Comparison of ENCODE assay signal across 17 mouse cellular contexts in the genomic region with DNA sequence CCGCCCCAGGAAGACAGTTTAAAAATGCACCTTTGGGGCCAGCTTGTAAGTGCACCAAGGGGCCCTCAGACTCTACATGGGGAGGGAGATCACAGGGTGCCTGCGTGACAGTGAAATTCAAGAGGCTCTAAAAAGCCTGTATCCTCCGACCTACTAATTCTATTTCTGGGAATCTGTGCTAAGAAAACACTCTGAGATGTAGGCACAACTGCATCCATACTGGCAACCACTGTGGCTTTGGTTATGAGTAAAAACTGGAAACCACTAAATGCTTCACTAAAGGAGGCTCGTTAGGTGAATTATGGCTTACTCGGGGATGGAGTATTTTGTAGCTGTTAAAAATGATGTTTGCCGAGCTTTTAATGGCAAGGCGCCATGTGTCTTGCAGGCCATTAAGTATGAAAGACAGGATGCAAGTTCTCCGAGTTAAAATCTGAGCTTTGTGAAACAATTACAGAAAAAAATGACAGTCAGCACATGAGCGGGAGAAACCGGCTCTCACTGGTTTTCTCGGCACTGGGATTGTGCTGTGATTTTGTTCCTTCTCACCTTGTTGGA.
DNase-seq lines count a peak whose midpoint lies in the region; TF ChIP-seq lines count a peak whose summit lies in the region.
"Had no signal": no experiment of that assay in that cellular context is flagged by ENCODE, and none has a peak within 500 bp of the region (broad histone marks: within the 10 kb centered on the region; RNA-seq: fewer than 3 reads in every experiment).

No protein-coding gene starts in this region.

- DNase-seq in frontal cortex, postnatal 36 days (ENCODE audit: low spot score in 2 of 2) = peak; percentile 17 to 46
- no peak for DNase-seq in frontal cortex, postnatal 14 days (ENCODE audit: low spot score in 2 of 2)
- no peak for DNase-seq in left cerebral cortex, adult 2 months (ENCODE audit: extremely low spot score in 1 of 2, low spot score in 2 of 2)
- no peak for DNase-seq in left cerebral cortex, adult 11 months (ENCODE audit: low spot score)
- peak; percentile 19 to 36 for DNase-seq in right cerebral cortex, adult 2 months (ENCODE audit: low spot score in 2 of 2)
- DNase-seq in right cerebral cortex, postnatal 4 days = no peak
- DNase-seq in telencephalon, adult 2 months (ENCODE audit: low read depth, low spot score) = peak; percentile 42
- no peak for DNase-seq in spleen, postnatal 10 days (ENCODE audit: low spot score in 2 of 2)
- DNase-seq: adrenal gland, postnatal 14 days; cerebellum, adult 9-11 months; gastrocnemius, adult 2 months; heart, adult 11 months; thymus, postnatal 14 days had no signal

- no peak for TF ChIP-seq CTCF in left cerebral cortex, adult 2 months (IDR thresholded peaks at IDR 0.05)

- no peak overlapping the region for H3K4me3 ChIP-seq in left cerebral cortex, adult 2 months
- H3K4me3 ChIP-seq: gastrocnemius, adult 2 months; intestine, embryonic 15.5 days; limb, embryonic 13.5 days; liver, embryonic 15.5 days; stomach, embryonic 15.5 days had no signal

- peak overlapping the region; percentile 7 for H3K27ac ChIP-seq in left cerebral cortex, adult 2 months
- H3K27ac ChIP-seq: gastrocnemius, adult 2 months; intestine, embryonic 15.5 days; limb, embryonic 13.5 days; liver, embryonic 15.5 days; stomach, embryonic 15.5 days had no signal

- intact Hi-C loops in left cerebral cortex, adult 2 months (cut with DNase I) = no loop called here

Comparison
In these comparisons a context has a peak if more than half of its experiments do, and no peak if none do; other contexts are left out.
1. DNase-seq: peak in frontal cortex, postnatal 36 days (2 of 2), right cerebral cortex, adult 2 months (2 of 2) and telencephalon, adult 2 months (single experiment); none in frontal cortex, postnatal 14 days (0 of 2), left cerebral cortex, adult 2 months (0 of 2), left cerebral cortex, adult 11 months (single experiment), right cerebral cortex, postnatal 4 days (single experiment) and spleen, postnatal 10 days (0 of 2).